Mouse (Mus musculus): Measurements from ENCODE around the gene Slc25a3. TPM values are rescaled to one million over a fixed set of nuclear protein-coding genes. Genes with fewer than 3 reads are reported as not detected.

The Slc25a3 gene
- 1,448 TPM for polyA plus RNA-seq (2014; fragmentation: Illumina TruSeq; extraction: RNeasy Lipid Tissue Mini Kit (QIAGEN cat#74804); ENCODE audit: low read depth, low replicate concordance)

DNA sequence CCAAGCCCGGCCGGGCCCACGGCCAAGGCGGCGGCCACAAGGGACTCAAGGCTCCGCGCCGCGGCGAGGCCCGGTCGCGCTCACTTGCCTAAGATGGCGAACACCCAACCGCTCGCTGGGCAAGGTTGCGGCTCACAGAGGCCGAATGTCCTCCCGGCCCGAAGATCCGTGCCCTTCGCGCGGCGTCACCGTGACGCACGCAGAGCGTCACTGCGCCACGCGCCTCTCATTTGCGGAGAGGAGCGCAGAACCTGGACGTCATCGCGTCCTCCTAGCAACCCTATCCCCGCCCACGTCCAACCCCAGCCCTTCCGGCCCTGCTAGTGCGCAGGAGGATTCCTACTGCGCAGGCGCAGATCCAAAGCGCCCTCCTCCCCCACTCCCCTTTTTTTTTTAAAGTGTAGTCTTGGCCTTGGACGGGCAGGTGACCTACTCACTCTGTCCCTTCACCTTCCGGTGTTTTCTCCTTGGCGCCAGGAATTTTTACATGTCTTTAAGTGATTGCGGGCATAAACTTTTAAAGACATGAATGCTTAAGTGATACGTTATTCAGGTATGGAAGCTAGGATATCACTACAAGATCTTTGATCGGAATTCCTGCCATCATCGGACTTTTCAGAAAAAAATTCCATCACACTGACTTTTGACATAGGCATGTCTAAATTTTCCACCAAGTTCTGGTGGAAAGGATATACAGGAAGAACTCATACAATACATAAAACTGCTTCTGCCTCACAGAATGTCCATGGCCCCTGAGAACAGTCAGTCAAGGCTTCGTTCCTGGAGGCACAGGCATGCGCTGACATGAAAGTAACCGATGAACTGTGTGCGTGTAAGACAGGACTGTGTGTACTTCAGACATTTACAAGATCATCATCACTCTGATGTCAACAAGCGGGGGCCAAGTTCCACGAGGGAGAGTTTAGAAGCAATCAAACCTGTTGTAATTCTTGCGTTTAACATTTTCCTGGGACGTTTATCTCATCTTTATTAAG, at the start of gene Slc25a3:
Slc25a3 (minus strand) TSS at position 232 of the 995 bp plus-strand sequence.

DNA sequence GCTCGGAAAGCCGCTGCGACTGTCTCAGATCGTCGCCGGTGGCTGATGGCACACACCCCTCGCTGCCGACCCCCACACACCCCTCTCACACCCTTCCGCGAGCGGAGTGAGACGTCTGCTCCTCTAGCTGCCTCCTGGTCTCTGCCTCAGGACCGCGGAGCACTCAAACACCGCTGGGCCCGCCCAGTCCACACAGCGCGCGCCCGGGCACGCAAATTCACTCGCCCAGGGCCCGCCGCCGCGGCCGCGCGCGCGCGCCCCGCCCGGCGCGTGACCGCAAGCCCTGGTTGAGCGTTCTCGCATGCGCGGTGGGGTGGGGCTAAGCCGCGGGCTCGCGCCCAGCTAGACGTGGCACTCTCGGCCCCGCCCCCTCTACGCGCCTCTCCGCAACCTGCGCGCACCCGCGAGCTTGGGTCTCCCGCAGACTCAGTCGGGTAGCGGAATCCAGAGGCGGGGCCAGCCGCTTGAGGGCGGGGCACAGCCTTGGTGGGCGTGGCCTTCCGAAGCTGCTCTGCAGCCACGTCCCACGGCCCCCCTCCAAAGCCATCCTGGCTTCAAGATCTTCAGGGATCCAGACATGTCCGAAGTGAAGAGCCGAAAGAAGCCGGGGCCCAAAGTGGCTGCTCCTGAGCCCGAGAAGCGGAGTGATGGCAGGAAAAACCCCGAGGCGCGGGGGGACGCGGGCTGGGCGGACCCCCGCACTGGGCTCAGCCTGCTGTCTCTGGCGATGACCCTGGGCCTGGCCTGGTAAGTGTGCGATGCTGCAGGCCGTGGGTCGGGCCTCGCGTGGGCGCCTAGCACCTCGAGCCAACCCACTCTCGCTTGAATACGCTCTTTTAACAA, 41.1 kb downstream of the Slc25a3 start, which contains the start of the genes Apaf1 and Ikbip:
Apaf1 (minus strand) TSS at position 221 of the 843 bp plus-strand sequence.
Ikbip (plus strand) TSS at position 391 of the 843 bp plus-strand sequence.

Other genes starting within 250 kb of the Slc25a3 start
- 3.8 TPM for gene Apaf1, start 41.3 kb downstream of the Slc25a3 start, polyA plus RNA-seq (2014; fragmentation: Illumina TruSeq; extraction: RNeasy Lipid Tissue Mini Kit (QIAGEN cat#74804); ENCODE audit: low read depth, low replicate concordance)
- gene Ikbip, start 41.1 kb downstream of the Slc25a3 start, polyA plus RNA-seq (2014; fragmentation: Illumina TruSeq; extraction: RNeasy Lipid Tissue Mini Kit (QIAGEN cat#74804); ENCODE audit: low read depth, low replicate concordance) = 35.5 TPM
- gene Tmpo, start 57.3 kb upstream of the Slc25a3 start, polyA plus RNA-seq (2014; fragmentation: Illumina TruSeq; extraction: RNeasy Lipid Tissue Mini Kit (QIAGEN cat#74804); ENCODE audit: low read depth, low replicate concordance) = 149 TPM

All from kidney, adult 10 weeks (tissue).